Mouse (Mus musculus) left cerebral cortex, adult 18-20 months (tissue): Measurements from ENCODE around the gene Olfr1212. TPM values are rescaled to one million over a fixed set of nuclear protein-coding genes. Genes with fewer than 3 reads are reported as not detected.

Experiments used
- DNase-seq, 2 experiments: peaks; one replicate each; pipeline ENCODE4 v3.0.0; 2021 to 2022; ENCODE audit warnings: low spot score in 2 of 2, mixed read lengths in 1 of 2
- long read RNA-seq, 2 experiments: library from polyadenylated mRNA; stranded (forward); transcript quantifications; one replicate each; pipeline ENCODE4 v2.0.0; 2021
- total RNA-seq, 2 experiments: library from RNA; stranded (reverse); gene quantifications; 2 replicates each; pipeline ENCODE4 v1.2.3; 2021

Olfr1212 gene
- total RNA-seq = not detected
- long read RNA-seq, experiment 1 = 0 reads
- long read RNA-seq, experiment 2 = 0 reads

DNA sequence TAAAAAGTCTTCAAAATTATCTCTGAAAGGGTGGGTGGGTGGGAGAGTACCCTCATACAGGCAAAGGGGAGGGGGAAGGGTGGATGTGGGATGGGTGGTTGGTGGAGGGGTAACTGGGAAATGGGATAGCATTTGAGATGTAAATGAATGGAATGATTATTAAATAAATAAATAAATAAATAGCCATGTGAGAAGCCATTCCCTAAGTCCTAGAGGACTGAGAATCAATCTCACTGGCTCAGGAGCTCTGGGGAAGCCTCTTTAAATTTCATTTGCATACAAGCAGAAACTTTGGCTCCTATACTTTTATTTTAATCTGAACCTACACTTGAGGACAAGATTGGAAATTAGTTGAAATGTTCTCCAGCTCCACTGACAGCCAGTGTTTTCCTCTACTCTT is at the start of gene Olfr1212:
TSS of gene Olfr1212 (plus strand) at position 301 of the 400 bp plus-strand sequence.
- no peak for DNase-seq

DNA sequence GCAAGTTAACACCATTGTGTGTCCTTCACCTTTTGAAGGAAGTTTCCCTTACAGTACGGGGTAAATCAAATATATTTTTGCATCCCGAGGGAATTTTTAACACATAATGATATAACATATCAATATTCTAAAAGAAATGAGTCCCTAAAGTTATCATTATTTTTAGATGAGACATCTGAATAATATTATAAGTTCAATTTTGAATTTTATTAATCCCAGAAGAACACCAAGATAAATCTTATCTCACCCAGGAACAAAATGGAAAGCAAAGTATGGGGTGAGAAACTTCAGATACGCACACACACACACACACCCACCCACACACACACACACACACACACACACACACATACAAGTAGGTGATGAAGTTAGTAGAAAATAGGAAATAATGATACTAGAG is 38.7 kb upstream of the Olfr1212 start, which contains the start of gene Olfr1209:
TSS of gene Olfr1209 (minus strand) at position 101 of the 400 bp plus-strand sequence.
- no peak for DNase-seq

DNA sequence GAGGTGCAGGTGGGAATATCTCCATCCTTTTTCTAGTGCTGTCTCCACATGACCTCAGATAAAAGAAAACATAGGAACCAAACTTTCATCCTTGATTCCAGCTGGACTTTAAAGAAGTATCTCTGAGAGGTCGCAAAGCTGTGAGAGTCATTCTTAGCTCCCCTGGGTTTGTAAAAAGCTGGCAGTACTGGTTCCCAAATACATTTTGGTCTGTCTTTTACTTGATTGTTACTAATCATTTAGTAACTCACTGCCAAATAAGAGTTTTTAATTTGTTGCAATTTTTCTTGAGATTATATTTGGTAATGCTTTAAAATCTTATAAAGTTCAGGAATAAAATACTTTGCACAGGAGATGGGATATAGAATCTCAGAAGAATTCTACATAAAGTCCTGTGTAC is 15.8 kb upstream of the Olfr1212 start, which contains the start of gene Olfr1211:
TSS of gene Olfr1211 (minus strand) at position 101 of the 400 bp plus-strand sequence.
- no peak for DNase-seq

GRCm38 (mm10) chr2:88980181-88980580 is 26.4 kb downstream of the Olfr1212 start, which contains the start of gene Gm13762:
TSS of gene Gm13762 (minus strand) at chr2:88980281.
- DNase-seq = no peak

DNA sequence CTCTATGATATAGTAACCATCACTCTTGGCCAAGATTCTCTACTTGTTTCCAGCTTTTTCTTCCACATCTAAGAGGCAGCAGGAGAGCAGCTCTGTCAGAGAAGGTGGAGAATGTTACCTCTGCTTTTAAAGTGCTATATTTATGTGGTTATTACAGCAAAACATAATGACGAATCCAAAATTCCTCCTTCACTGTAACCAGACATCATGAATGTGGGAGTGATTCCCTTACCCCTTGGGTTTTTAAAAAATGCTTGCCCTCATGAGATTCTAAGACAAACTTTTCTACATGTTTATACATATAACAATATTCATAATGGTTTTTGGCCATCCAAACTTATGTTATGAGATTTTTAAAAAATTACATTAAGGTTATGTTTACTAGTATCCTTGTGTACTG is 38.8 kb downstream of the Olfr1212 start, which contains the start of gene Olfr1214:
TSS of gene Olfr1214 (minus strand) at position 101 of the 400 bp plus-strand sequence.
- no peak for DNase-seq

GRCm38 (mm10) chr2:89006873-89007272 is 53.1 kb downstream of the Olfr1212 start, which contains the start of gene Olfr1215:
TSS of gene Olfr1215 (minus strand) at chr2:89006973.
- no peak for DNase-seq

Other genes with a start within 250 kb of the Olfr1212 start
- gene Olfr1196, start 249.4 kb upstream of the Olfr1212 start, total RNA-seq = not detected
- not detected for gene Olfr1197, start 221.6 kb upstream of the Olfr1212 start, total RNA-seq
- gene Olfr1198, start 202.6 kb upstream of the Olfr1212 start, total RNA-seq = not detected
- gene Olfr1199, start 193.5 kb upstream of the Olfr1212 start, total RNA-seq = not detected
- not detected for gene Olfr1200, start 183.5 kb upstream of the Olfr1212 start, total RNA-seq
- not detected for gene Olfr1201, start 160.9 kb upstream of the Olfr1212 start, total RNA-seq
- gene Olfr1202, start 139.5 kb upstream of the Olfr1212 start, total RNA-seq = not detected
- not detected for gene Olfr1205, start 124.2 kb upstream of the Olfr1212 start, total RNA-seq
- not detected for gene Olfr1204, start 104.7 kb upstream of the Olfr1212 start, total RNA-seq
- not detected for gene Olfr1206, start 90.7 kb upstream of the Olfr1212 start, total RNA-seq
- gene Olfr1208, start 51.7 kb upstream of the Olfr1212 start, total RNA-seq = not detected
- not detected for gene Olfr1209, start 38.8 kb upstream of the Olfr1212 start, total RNA-seq
- gene Olfr1211, start 15.9 kb upstream of the Olfr1212 start, total RNA-seq = not detected
- not detected for gene Gm13762, start 26.3 kb downstream of the Olfr1212 start, total RNA-seq
- not detected for gene Olfr1214, start 38.7 kb downstream of the Olfr1212 start, total RNA-seq
- gene Olfr1215, start 53.0 kb downstream of the Olfr1212 start, total RNA-seq = not detected
- not detected for gene Olfr1216, start 64.4 kb downstream of the Olfr1212 start, total RNA-seq
- gene Olfr1217, start 78.1 kb downstream of the Olfr1212 start, total RNA-seq = not detected
- not detected for gene Olfr1218, start 107.2 kb downstream of the Olfr1212 start, total RNA-seq
- not detected for gene Olfr1219, start 129.5 kb downstream of the Olfr1212 start, total RNA-seq
- gene Olfr1220, start 152.9 kb downstream of the Olfr1212 start, total RNA-seq = not detected
- gene Olfr1221, start 163.3 kb downstream of the Olfr1212 start, total RNA-seq = not detected
- not detected for gene Olfr1222, start 179.1 kb downstream of the Olfr1212 start, total RNA-seq
- gene Olfr1223, start 197.6 kb downstream of the Olfr1212 start, total RNA-seq = not detected
- not detected for gene Olfr1224-ps1, start 210.1 kb downstream of the Olfr1212 start, total RNA-seq
- not detected for gene Olfr1225, start 220.7 kb downstream of the Olfr1212 start, total RNA-seq
- not detected for gene Olfr1226, start 246.1 kb downstream of the Olfr1212 start, total RNA-seq